12 mouse cellular contexts compared by ENCODE assay signal in genomic region chr14:74672137-74673019, GRCm38 (mm10). TPM values are rescaled to one million over a fixed set of nuclear protein-coding genes. Genes with fewer than 3 reads are reported as not detected.
A peak's percentile ranks its signal among the peaks of the same experiment; 100 is the strongest.
DNase-seq lines count a peak whose midpoint lies in the region; ATAC-seq lines count a peak whose summit lies in the region.
"Had no signal": no experiment of that assay in that cellular context is flagged by ENCODE, and none has a peak within 500 bp of the region (broad histone marks: within the 10 kb centered on the region; RNA-seq: fewer than 3 reads in every experiment).

No protein-coding gene starts in this region.

- H3K4me1 ChIP-seq in embryonic facial prominence, embryonic 10.5 days, result peaks cover 7% of the 10 kb centered on the region
- peaks cover 41% of the 10 kb centered on the region for H3K4me1 ChIP-seq in liver, embryonic 12.5 days
- no peaks in the 10 kb centered on the region for H3K4me1 ChIP-seq in midbrain, embryonic 16.5 days (ENCODE audit: control insufficient read depth, insufficient read depth, low read length)
- H3K4me1 ChIP-seq: hindbrain, embryonic 15.5 days had no signal

- no peak overlapping the region for H3K27ac ChIP-seq in embryonic facial prominence, embryonic 10.5 days (replicated peaks)
- peak overlapping the region; percentile 88 for H3K27ac ChIP-seq in liver, embryonic 12.5 days
- no peak overlapping the region for H3K27ac ChIP-seq in midbrain, embryonic 16.5 days (ENCODE audit: low read length)
- H3K27ac ChIP-seq: hindbrain, embryonic 15.5 days had no signal

- no peaks in the 10 kb centered on the region for H3K9me3 ChIP-seq in embryonic facial prominence, embryonic 10.5 days
- H3K9me3 ChIP-seq in liver, embryonic 12.5 days (replicated peaks), result no peaks in the 10 kb centered on the region
- no peaks in the 10 kb centered on the region for H3K9me3 ChIP-seq in midbrain, embryonic 16.5 days (replicated peaks; ENCODE audit: control insufficient read depth, low read length, poor library complexity, severe bottlenecking)
- H3K9me3 ChIP-seq: heart, embryonic 12.5 days; hindbrain, embryonic 15.5 days had no signal

- WGBS in embryonic facial prominence, embryonic 10.5 days, result 69% methylated on average over 10 of the region's 10 CpGs
- WGBS in liver, embryonic 12.5 days (ENCODE audit: insufficient replicate concordance), result 28% methylated on average over 10 of the region's 10 CpGs
- WGBS in midbrain, embryonic 16.5 days, result 71% methylated on average over 10 of the region's 10 CpGs

- H3K9ac ChIP-seq in liver, embryonic 12.5 days, result peak overlapping the region; percentile 55
- no peak overlapping the region for H3K9ac ChIP-seq in midbrain, embryonic 16.5 days (ENCODE audit: low read depth, low read length)
- H3K9ac ChIP-seq: heart, embryonic 12.5 days; hindbrain, embryonic 15.5 days had no signal

- peak; percentile 94 for ATAC-seq in liver, embryonic 12.5 days
- ATAC-seq in midbrain, embryonic 16.5 days, result peak; percentile 48

- no peak overlapping the region for H3K4me3 ChIP-seq in embryonic facial prominence, embryonic 10.5 days
- peak overlapping the region; percentile 33 for H3K4me3 ChIP-seq in liver, embryonic 12.5 days
- no peak overlapping the region for H3K4me3 ChIP-seq in midbrain, embryonic 16.5 days (ENCODE audit: low read depth, low read length)
- H3K4me3 ChIP-seq: heart, embryonic 12.5 days; hindbrain, embryonic 15.5 days had no signal

- peak overlapping the region; percentile 65 for H3K4me2 ChIP-seq in liver, embryonic 12.5 days
- H3K4me2 ChIP-seq in midbrain, embryonic 16.5 days (ENCODE audit: low read length), result no peak overlapping the region
- H3K4me2 ChIP-seq: heart, embryonic 12.5 days; hindbrain, embryonic 15.5 days had no signal

- DNase-seq in heart, adult 11 months, result peak; percentile 81
- DNase-seq in heart, postnatal 4 days, result no peak
- DNase-seq in embryonic facial prominence, embryonic 10.5 days (ENCODE audit: low spot score), result peak; percentile 20
- DNase-seq in adrenal gland, adult 8-10 months, result no peak
- no peak for DNase-seq in thymus, adult 18-20 months
- DNase-seq in left cerebral cortex, postnatal 14 days (ENCODE audit: low spot score in 2 of 2), result no peak
- DNase-seq: cerebellum, adult 18-20 months; kidney, postnatal 4 days had no signal

- no peaks in the 10 kb centered on the region for H3K27me3 ChIP-seq in embryonic facial prominence, embryonic 10.5 days (replicated peaks; ENCODE audit: low read depth, poor library complexity, severe bottlenecking)
- no peaks in the 10 kb centered on the region for H3K27me3 ChIP-seq in liver, embryonic 12.5 days (replicated peaks)
- no peaks in the 10 kb centered on the region for H3K27me3 ChIP-seq in midbrain, embryonic 16.5 days (ENCODE audit: control insufficient read depth, insufficient read depth, low read depth, low read length)
- H3K27me3 ChIP-seq: heart, embryonic 12.5 days; hindbrain, embryonic 15.5 days had no signal

- intact Hi-C loops in left cerebral cortex, postnatal 14 days (cut with DNase I), result no loop called here

- no peaks in the 10 kb centered on the region for H3K36me3 ChIP-seq in embryonic facial prominence, embryonic 10.5 days (replicated peaks)
- H3K36me3 ChIP-seq in liver, embryonic 12.5 days, result no peaks in the 10 kb centered on the region
- H3K36me3 ChIP-seq in midbrain, embryonic 16.5 days (ENCODE audit: control insufficient read depth, insufficient read depth, low read length), result no peaks in the 10 kb centered on the region
- H3K36me3 ChIP-seq: heart, embryonic 12.5 days; hindbrain, embryonic 15.5 days had no signal

RNA-seq across cellular contexts. Expression of gene Htr2a, which starts 31.7 kb away (rescaled TPM):
- total RNA-seq in heart, postnatal 4 days (2021), result 1 to 10 TPM; 1.0 to 1.4 TPM
- polyA plus RNA-seq in embryonic facial prominence, embryonic 10.5 days (2016; fragmentation: Nextera tagmentation; extraction: Ambion mirVana), result 0.16 and 0.28 TPM in 2 replicates
- 0.29 and 0.31 TPM in 2 replicates for polyA plus RNA-seq in liver, embryonic 12.5 days (2016; fragmentation: Nextera tagmentation; extraction: Ambion mirVana)
- 2.5 and 3.5 TPM in 2 replicates for polyA plus RNA-seq in midbrain, embryonic 16.5 days (2015; fragmentation: Nextera tagmentation; extraction: Ambion mirVana)
- total RNA-seq in adrenal gland, adult 8-10 months (2022), result under 1 TPM; 0.06 to 0.22 (median 0.11) TPM
- 10 to 100 TPM; 18.2 to 26.5 TPM for total RNA-seq in left cerebral cortex, postnatal 14 days (2021)

RNA-seq across cellular contexts. Expression of gene Esd, which starts 59.7 kb away (rescaled TPM):
- 100 to 1,000 TPM; 152 to 155 TPM for total RNA-seq in heart, postnatal 4 days (2021)
- polyA plus RNA-seq in embryonic facial prominence, embryonic 10.5 days (2016; fragmentation: Nextera tagmentation; extraction: Ambion mirVana), result 307 and 316 TPM in 2 replicates
- 297 and 303 TPM in 2 replicates for polyA plus RNA-seq in liver, embryonic 12.5 days (2016; fragmentation: Nextera tagmentation; extraction: Ambion mirVana)
- polyA plus RNA-seq in midbrain, embryonic 16.5 days (2015; fragmentation: Nextera tagmentation; extraction: Ambion mirVana), result 196 and 198 TPM in 2 replicates
- total RNA-seq in adrenal gland, adult 8-10 months (2022), result 100 to 1,000 TPM; 221 to 384 (median 269) TPM
- 10 to 100 TPM; 78.4 to 81.2 TPM for total RNA-seq in left cerebral cortex, postnatal 14 days (2021)

Comparison
In these comparisons a context has a peak if more than half of its experiments do, and no peak if none do; other contexts are left out.
1. DNase-seq: peak in heart, adult 11 months (single experiment) and embryonic facial prominence, embryonic 10.5 days (single experiment); none in heart, postnatal 4 days (single experiment), adrenal gland, adult 8-10 months (single experiment), thymus, adult 18-20 months (0 of 2) and left cerebral cortex, postnatal 14 days (0 of 2).
2. RNA of gene Htr2a, which starts 31.7 kb away (total RNA-seq): 18.2 to 26.5 TPM in left cerebral cortex, postnatal 14 days; 1.0 to 1.4 TPM in heart, postnatal 4 days and 0.06 to 0.22 TPM in adrenal gland, adult 8-10 months; every median in the first group is over 4 times any median in the second.